21 mouse cellular contexts compared by ENCODE assay signal in the genomic region with DNA sequence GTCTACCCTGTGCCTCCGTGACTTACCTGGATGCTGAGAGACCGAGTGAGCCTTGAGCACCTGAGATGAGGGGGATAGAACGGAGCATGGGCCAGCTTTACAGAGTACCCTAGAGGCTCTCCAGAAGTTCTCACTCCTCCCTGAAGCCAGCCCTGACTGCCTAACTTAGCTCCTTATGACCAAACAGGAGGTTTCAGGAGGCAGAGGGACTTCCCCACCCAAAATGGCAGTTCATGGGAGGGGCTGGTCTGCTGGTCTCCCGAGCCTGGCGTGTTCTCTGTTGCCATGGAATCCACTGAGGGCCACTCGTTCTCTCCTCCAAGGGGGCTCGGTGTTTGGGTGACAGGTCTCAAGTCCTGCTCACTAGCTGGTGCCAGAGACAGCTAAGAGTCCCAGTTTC. TPM values are rescaled to one million over a fixed set of nuclear protein-coding genes. Genes with fewer than 3 reads are reported as not detected.
DNase-seq lines count a peak whose midpoint lies in the region; ATAC-seq and TF ChIP-seq lines count a peak whose summit lies in the region.
"Had no signal": no experiment of that assay in that cellular context is flagged by ENCODE, and none has a peak within 500 bp of the region (broad histone marks: within the 10 kb centered on the region; RNA-seq: fewer than 3 reads in every experiment).

No protein-coding gene starts in this region.

- DNase-seq in lung, postnatal 0 days (ENCODE audit: low spot score) = no peak
- no peak for DNase-seq in lung, postnatal 10 days
- DNase-seq in ZHBTc4 (ENCODE audit: low read depth, low spot score) = peak; percentile 37
- no peak for DNase-seq in gastrocnemius, adult 18-20 months (ENCODE audit: low spot score)
- DNase-seq: adrenal gland, postnatal 10 days; B cell, adult 2 months; cerebellum, adult 9-10 months; forebrain, postnatal 0 days; kidney, adult 8-10 months; lung, embryonic 14.5 days; thymus, adult 18-20 months; thymus, postnatal 4 days had no signal

- no peak overlapping the region for H3K4me3 ChIP-seq in hindbrain, embryonic 13.5 days
- no peak overlapping the region for H3K4me3 ChIP-seq in hindbrain, embryonic 16.5 days (ENCODE audit: low read length)
- no peak overlapping the region for H3K4me3 ChIP-seq in lung, postnatal 0 days (ENCODE audit: low read depth, low read length)
- H3K4me3 ChIP-seq in neural tube, embryonic 13.5 days = no peak overlapping the region
- H3K4me3 ChIP-seq: heart, embryonic 13.5 days; left cerebral cortex, adult 2 months; liver, embryonic 12.5 days; neural tube, embryonic 12.5 days had no signal

- WGBS in hindbrain, embryonic 13.5 days = 63% methylated on average over 7 of the region's 7 CpGs
- 60% methylated on average over 7 of the region's 7 CpGs for WGBS in hindbrain, embryonic 16.5 days
- 46% methylated on average over 7 of the region's 7 CpGs for WGBS in lung, postnatal 0 days
- WGBS in neural tube, embryonic 13.5 days = 60% methylated on average over 7 of the region's 7 CpGs

- peaks cover 69% of the 10 kb centered on the region for H3K36me3 ChIP-seq in hindbrain, embryonic 13.5 days
- peaks cover 3% of the 10 kb centered on the region; the same call in 1 of the 2 replicates for H3K36me3 ChIP-seq in hindbrain, embryonic 16.5 days (ENCODE audit: control insufficient read depth, insufficient read depth, low read length)
- no peaks in the 10 kb centered on the region for H3K36me3 ChIP-seq in lung, postnatal 0 days (ENCODE audit: insufficient read depth, low read length)
- peaks cover 85% of the 10 kb centered on the region for H3K36me3 ChIP-seq in neural tube, embryonic 13.5 days
- H3K36me3 ChIP-seq: liver, embryonic 12.5 days had no signal

- TF ChIP-seq EP300 in lung, postnatal 0 days (IDR thresholded peaks at IDR 0.05) = no peak

- no peak for ATAC-seq in hindbrain, embryonic 13.5 days (ENCODE audit: low FRiP score)
- no peak for ATAC-seq in hindbrain, embryonic 16.5 days
- peak; percentile 39 for ATAC-seq in lung, postnatal 0 days
- ATAC-seq in neural tube, embryonic 13.5 days (ENCODE audit: low read depth) = no peak
- ATAC-seq: liver, embryonic 12.5 days had no signal

- peak overlapping the region; percentile 35 for H3K27ac ChIP-seq in hindbrain, embryonic 13.5 days
- H3K27ac ChIP-seq in hindbrain, embryonic 16.5 days (ENCODE audit: low read depth, low read length) = no peak overlapping the region; the same call in 1 of the 2 replicates
- no peak overlapping the region for H3K27ac ChIP-seq in lung, postnatal 0 days (ENCODE audit: low read length)
- peak overlapping the region; percentile 34 for H3K27ac ChIP-seq in neural tube, embryonic 13.5 days (replicated peaks)
- H3K27ac ChIP-seq: heart, embryonic 13.5 days; left cerebral cortex, adult 2 months; liver, embryonic 12.5 days; neural tube, embryonic 12.5 days had no signal

- H3K4me1 ChIP-seq in hindbrain, embryonic 13.5 days (replicated peaks) = peaks cover 54% of the 10 kb centered on the region
- peaks cover 8% of the 10 kb centered on the region; the same call in 1 of the 2 replicates for H3K4me1 ChIP-seq in hindbrain, embryonic 16.5 days (ENCODE audit: control insufficient read depth, insufficient read depth, low read depth, low read length)
- H3K4me1 ChIP-seq in lung, postnatal 0 days (ENCODE audit: insufficient read depth, low read depth, low read length) = peaks cover 4% of the 10 kb centered on the region; the same call in 1 of the 2 replicates
- H3K4me1 ChIP-seq in neural tube, embryonic 13.5 days (replicated peaks) = peaks cover 48% of the 10 kb centered on the region
- H3K4me1 ChIP-seq: liver, embryonic 12.5 days had no signal

- H3K9me3 ChIP-seq in hindbrain, embryonic 13.5 days = no peaks in the 10 kb centered on the region
- H3K9me3 ChIP-seq in hindbrain, embryonic 16.5 days (ENCODE audit: control insufficient read depth, low read length) = no peaks in the 10 kb centered on the region
- no peaks in the 10 kb centered on the region for H3K9me3 ChIP-seq in lung, postnatal 0 days (ENCODE audit: low read length)
- H3K9me3 ChIP-seq in neural tube, embryonic 13.5 days = no peaks in the 10 kb centered on the region
- H3K9me3 ChIP-seq: liver, embryonic 12.5 days; neural tube, embryonic 12.5 days had no signal

- no peak for TF ChIP-seq CTCF in lung, postnatal 0 days (IDR thresholded peaks at IDR 0.05)

- H3K9ac ChIP-seq in hindbrain, embryonic 13.5 days = no peak overlapping the region
- H3K9ac ChIP-seq in hindbrain, embryonic 16.5 days (ENCODE audit: low read depth, low read length) = no peak overlapping the region
- H3K9ac ChIP-seq in lung, postnatal 0 days (replicated peaks; ENCODE audit: low read depth) = no peak overlapping the region
- H3K9ac ChIP-seq in neural tube, embryonic 13.5 days = no peak overlapping the region
- H3K9ac ChIP-seq: forebrain, postnatal 0 days; heart, embryonic 13.5 days; liver, embryonic 12.5 days; lung, embryonic 14.5 days; neural tube, embryonic 12.5 days had no signal

- H3K27me3 ChIP-seq in hindbrain, embryonic 13.5 days = no peaks in the 10 kb centered on the region
- no peaks in the 10 kb centered on the region for H3K27me3 ChIP-seq in hindbrain, embryonic 16.5 days (replicated peaks; ENCODE audit: control insufficient read depth, insufficient read depth, low read length)
- no peaks in the 10 kb centered on the region for H3K27me3 ChIP-seq in lung, postnatal 0 days (replicated peaks; ENCODE audit: insufficient read depth, low read length)
- no peaks in the 10 kb centered on the region for H3K27me3 ChIP-seq in neural tube, embryonic 13.5 days
- H3K27me3 ChIP-seq: heart, embryonic 13.5 days; liver, embryonic 12.5 days; neural tube, embryonic 12.5 days had no signal

- H3K4me2 ChIP-seq in hindbrain, embryonic 13.5 days = no peak overlapping the region
- H3K4me2 ChIP-seq in hindbrain, embryonic 16.5 days (ENCODE audit: low read length) = no peak overlapping the region
- no peak overlapping the region for H3K4me2 ChIP-seq in lung, postnatal 0 days (replicated peaks; ENCODE audit: low read depth, low read length)
- H3K4me2 ChIP-seq in neural tube, embryonic 13.5 days = no peak overlapping the region
- H3K4me2 ChIP-seq: heart, embryonic 13.5 days; liver, embryonic 12.5 days; lung, embryonic 14.5 days; neural tube, embryonic 12.5 days had no signal

RNA-seq across cellular contexts. Expression of gene Rgma, which starts 36.2 kb away (rescaled TPM):
- 40.0 and 41.1 TPM in 2 replicates for polyA plus RNA-seq in hindbrain, embryonic 13.5 days (2015; fragmentation: Nextera tagmentation; extraction: Ambion mirVana)
- 30.9 and 39.8 TPM in 2 replicates for polyA plus RNA-seq in hindbrain, embryonic 16.5 days (2015; fragmentation: Nextera tagmentation; extraction: Ambion mirVana)
- 4.8 and 5.9 TPM in 2 replicates for polyA plus RNA-seq in lung, postnatal 0 days (2015; fragmentation: Nextera tagmentation; extraction: Ambion mirVana)
- polyA plus RNA-seq in neural tube, embryonic 13.5 days (2015; fragmentation: Nextera tagmentation; extraction: Ambion mirVana) = 41.4 and 49.6 TPM in 2 replicates
- total RNA-seq in gastrocnemius, adult 18-20 months (2021) = 10 to 100 TPM; 42.0 to 54.6 TPM
- total RNA-seq: common myeloid progenitor, adult 5-6 weeks; granulocyte monocyte progenitor cell, adult 5-6 weeks had no signal

Comparison
In these comparisons a context has a peak if more than half of its experiments do, and no peak if none do; other contexts are left out.
1. H3K27ac ChIP-seq: peak in hindbrain, embryonic 13.5 days (single experiment) and neural tube, embryonic 13.5 days (single experiment); none in hindbrain, embryonic 16.5 days (single experiment) and lung, postnatal 0 days (single experiment).